Mouse (Mus musculus) olfactory bulb, adult 2 months (tissue): ENCODE results near the gene Jarid2.

ENCODE experiments used
- CTCF ChIP-seq: fragments of 200-500 bp; IDR thresholded peaks from 2 replicates; pipeline ENCODE4 v1.5.1; 2012; ENCODE audit warnings: low read depth, mild to moderate bottlenecking, low read length, moderate library complexity; ENCODE audit not compliant: insufficient read depth
- POLR2A ChIP-seq: fragments of 200-500 bp; IDR thresholded peaks from 2 replicates; pipeline ENCODE4 v1.6.1; 2012; ENCODE audit warnings: mild to moderate bottlenecking, low read depth, low read length, moderate library complexity; ENCODE audit not compliant: insufficient read depth

GRCm38 (mm10) chr13:44767751-44768150 lies 38.5 kb downstream of the Jarid2 start:
- TF ChIP-seq POLR2A (no peak), CTCF (no peak)
